Mouse (Mus musculus) midbrain, embryonic 14.5 days (tissue): Measurements from ENCODE around the gene Sema4f. TPM values are rescaled to one million over a fixed set of nuclear protein-coding genes. Genes with fewer than 3 reads are reported as not detected.

Source experiments
- ATAC-seq: fragments of 200-750 bp; cut with Nextera tagmentation; 2 replicates; pipeline ENCODE4 v1.8.0; 2017; ENCODE audit warnings: moderate number of reproducible peaks, moderate library complexity; ENCODE audit not compliant: low FRiP score, low TSS enrichment
- DNase-seq: peaks from one replicate; pipeline ENCODE4 v3.0.0-alpha.2; 2015
- H3K27ac ChIP-seq: fragments of 300-500 bp; sonication (generic); replicated peaks from 2 replicates; pipeline ENCODE4 v1.5.1; 2014; ENCODE audit warnings: mild to moderate bottlenecking, low read depth, low read length, moderate library complexity
- H3K27me3 ChIP-seq: fragments of 300-500 bp; sonication (generic); 2 replicates; pipeline ENCODE4 v1.6.1; 2014; ENCODE audit warnings: low read length, control low read depth, mixed read lengths; ENCODE audit not compliant: control insufficient read depth, insufficient read depth
- H3K36me3 ChIP-seq: fragments of 300-500 bp; sonication (generic); 2 replicates; pipeline ENCODE4 v1.6.1; 2014; ENCODE audit warnings: low read length, control low read depth; ENCODE audit not compliant: control insufficient read depth, insufficient read depth
- H3K4me1 ChIP-seq: fragments of 300-500 bp; sonication (generic); 2 replicates; pipeline ENCODE4 v1.6.1; 2014; ENCODE audit warnings: mild to moderate bottlenecking, antibody characterized with exemption, low read length, control low read depth; ENCODE audit not compliant: control insufficient read depth, insufficient read depth
- H3K4me2 ChIP-seq: fragments of 300-500 bp; sonication (generic); 2 replicates; pipeline ENCODE4 v1.6.1; 2014; ENCODE audit warnings: mild to moderate bottlenecking, low read length, moderate library complexity
- H3K4me3 ChIP-seq: fragments of 300-500 bp; sonication (generic); replicated peaks from 2 replicates; pipeline ENCODE4 v1.5.1; 2014; ENCODE audit warnings: low read depth, low read length
- H3K9ac ChIP-seq: fragments of 300-500 bp; sonication (generic); replicated peaks from 2 replicates; pipeline ENCODE4 v1.6.1; 2014; ENCODE audit warnings: mild to moderate bottlenecking, low read length, moderate library complexity
- H3K9me3 ChIP-seq: fragments of 300-500 bp; sonication (generic); 2 replicates; pipeline ENCODE4 v1.6.1; 2016; ENCODE audit warnings: low read length, control low read depth, mixed read lengths; ENCODE audit not compliant: control insufficient read depth
- WGBS: fragments of 180-500 bp; shearing (Covaris S2); extraction: QIAGEN DNeasy Blood & Tissue Kit; methylation state at CpG from one replicate; pipeline ENCODE4 v1.1.7; 2014; 5-methylcytosine and 5-hydroxymethylcytosine counted together
- polyA plus RNA-seq: library from polyadenylated mRNA; unstranded; fragments of >200 nt; fragmentation: Nextera tagmentation; extraction: Ambion mirVana; gene quantifications from 2 replicates; pipeline ENCODE4 v1.2.1, GENCODE M21; 2014

Sema4f gene
- polyA plus RNA-seq, 1 experiment from 2014 or later, result 11.5 TPM

GRCm38 (mm10) chr6:82871632-82872331 is 67.8 kb downstream of the Sema4f start:
- WGBS, result 43% methylated on average over 5 of the region's 5 CpGs
- no peak overlapping the region for H3K9ac ChIP-seq
- H3K4me1 ChIP-seq, result no peaks in the 10 kb centered on the region
- no peaks in the 10 kb centered on the region for H3K27me3 ChIP-seq
- DNase-seq (no peak), ATAC-seq (no peak)
- no peaks in the 10 kb centered on the region for H3K36me3 ChIP-seq
- H3K4me3 ChIP-seq, result no peak overlapping the region
- no peak overlapping the region for H3K27ac ChIP-seq
- H3K4me2 ChIP-seq, result no peak overlapping the region
- 0 out of 2 replicates have a peak, but pooled peaks cover under 1% of the 10 kb centered on the region for H3K9me3 ChIP-seq

GRCm38 (mm10) chr6:82868476-82868875 is 71.1 kb downstream of the Sema4f start:
- no peak overlapping the region for H3K9ac ChIP-seq
- H3K36me3 ChIP-seq, result no peaks in the 10 kb centered on the region
- no peak for ATAC-seq
- H3K9me3 ChIP-seq, result peaks cover 8% of the 10 kb centered on the region; the same call in 1 of the 2 replicates
- H3K4me3 ChIP-seq, result no peak overlapping the region
- WGBS, result 82% methylated on average over 5 of the region's 5 CpGs
- no peak for DNase-seq
- no peaks in the 10 kb centered on the region for H3K4me1 ChIP-seq
- H3K27me3 ChIP-seq, result no peaks in the 10 kb centered on the region
- no peak overlapping the region for H3K4me2 ChIP-seq
- H3K27ac ChIP-seq, result no peak overlapping the region

- DNase-seq (no peak), ATAC-seq (no peak)
- Histone ChIP-seq H3K4me3 (no peak overlapping the region), H3K36me3 (no peaks in the 10 kb centered on the region), H3K27ac (no peak overlapping the region), H3K9ac (no peak overlapping the region), H3K27me3 (no peaks in the 10 kb centered on the region), H3K4me2 (no peak overlapping the region), H3K4me1 (no peaks in the 10 kb centered on the region), H3K9me3 (peaks cover 8% of the 10 kb centered on the region; the same call in 1 of the 2 replicates)
- WGBS, result 85% methylated on average over 8 of the region's 8 CpGs
Observed at GRCm38 (mm10) chr6:82863380-82863874, 76.1 kb downstream of the Sema4f start.

GRCm38 (mm10) chr6:82862475-82862874 is 77.1 kb downstream of the Sema4f start:
- no peak for ATAC-seq
- no peaks in the 10 kb centered on the region for H3K4me1 ChIP-seq
- 40% methylated on average over 7 of the region's 7 CpGs for WGBS
- no peak overlapping the region for H3K27ac ChIP-seq
- H3K4me2 ChIP-seq, result no peak overlapping the region
- no peak overlapping the region for H3K9ac ChIP-seq
- peaks cover 8% of the 10 kb centered on the region; the same call in 1 of the 2 replicates for H3K9me3 ChIP-seq
- no peaks in the 10 kb centered on the region for H3K27me3 ChIP-seq
- DNase-seq, result no peak
- no peak overlapping the region for H3K4me3 ChIP-seq
- no peaks in the 10 kb centered on the region for H3K36me3 ChIP-seq

GRCm38 (mm10) chr6:82862042-82862441 is 77.5 kb downstream of the Sema4f start:
- no peaks in the 10 kb centered on the region for H3K36me3 ChIP-seq
- 60% methylated on average over 3 of the region's 3 CpGs for WGBS
- H3K27ac ChIP-seq, result no peak overlapping the region
- no peak overlapping the region for H3K4me2 ChIP-seq
- H3K27me3 ChIP-seq, result no peaks in the 10 kb centered on the region
- ATAC-seq (no peak), DNase-seq (no peak)
- H3K4me1 ChIP-seq, result no peaks in the 10 kb centered on the region
- peaks cover 8% of the 10 kb centered on the region; the same call in 1 of the 2 replicates for H3K9me3 ChIP-seq
- H3K4me3 ChIP-seq, result no peak overlapping the region
- H3K9ac ChIP-seq, result no peak overlapping the region

Other genes with a start within 250 kb of the Sema4f start
- 119 and 134 TPM in 2 replicates for gene Pole4, start 234.4 kb downstream of the Sema4f start, polyA plus RNA-seq
- gene Hk2, start 165.3 kb downstream of the Sema4f start, polyA plus RNA-seq, result 2.4 and 4.0 TPM in 2 replicates
- 0.28 TPM in 1 of 2 replicates, not detected in the other for gene M1ap, start 7.1 kb upstream of the Sema4f start, polyA plus RNA-seq
- gene Dok1, start 93.7 kb upstream of the Sema4f start, polyA plus RNA-seq, result 1.7 TPM in 2 replicates
- 3.1 and 5.5 TPM in 2 replicates for gene Loxl3, start 94.4 kb upstream of the Sema4f start, polyA plus RNA-seq
- gene Aup1, start 114.8 kb upstream of the Sema4f start, polyA plus RNA-seq, result 111 and 145 TPM in 2 replicates
- 38.5 and 53.1 TPM in 2 replicates for gene Htra2, start 115.5 kb upstream of the Sema4f start, polyA plus RNA-seq
- gene Dqx1, start 118.1 kb upstream of the Sema4f start, polyA plus RNA-seq, result 0.53 and 0.68 TPM in 2 replicates
- not detected in 2 replicates for gene Tlx2, start 130.5 kb upstream of the Sema4f start, polyA plus RNA-seq
- gene Pcgf1, start 138.1 kb upstream of the Sema4f start, polyA plus RNA-seq, result 43.5 and 58.8 TPM in 2 replicates
- gene Lbx2, start 146.6 kb upstream of the Sema4f start, polyA plus RNA-seq, result not detected in 2 replicates
- gene Ccdc142, start 161.8 kb upstream of the Sema4f start, polyA plus RNA-seq, result 4.2 and 6.2 TPM in 2 replicates
- 4.3 and 4.8 TPM in 2 replicates for gene Gm42688, start 161.8 kb upstream of the Sema4f start, polyA plus RNA-seq
- gene Mrpl53, start 169.3 kb upstream of the Sema4f start, polyA plus RNA-seq, result 120 and 139 TPM in 2 replicates
- 22.4 and 22.6 TPM in 2 replicates for gene Mogs, start 175.7 kb upstream of the Sema4f start, polyA plus RNA-seq
- 155 and 157 TPM in 2 replicates for gene Wbp1, start 181.8 kb upstream of the Sema4f start, polyA plus RNA-seq
- 13.1 and 14.2 TPM in 2 replicates for gene Ino80b, start 185.7 kb upstream of the Sema4f start, polyA plus RNA-seq
- gene Rtkn, start 195.7 kb upstream of the Sema4f start, polyA plus RNA-seq, result 5.0 and 8.8 TPM in 2 replicates
- 19.4 and 30.3 TPM in 2 replicates for gene Wdr54, start 216.6 kb upstream of the Sema4f start, polyA plus RNA-seq
- 5.9 and 7.1 TPM in 2 replicates for gene 1700003E16Rik, start 216.6 kb upstream of the Sema4f start, polyA plus RNA-seq
- gene Dctn1, start 226.2 kb upstream of the Sema4f start, polyA plus RNA-seq, result 134 and 135 TPM in 2 replicates